Mouse (Mus musculus) midbrain, postnatal 0 days (tissue): ENCODE measurements at regions not wholly inside any gene's neighbourhood (a gene's known extent, or its start where the extent isn't known, plus 50 kb on each side); places are given as distances from the start of the nearest gene placed in this dataset.
A peak's percentile ranks its signal among the peaks of the same experiment; 100 is the strongest.

Experiments used
- ATAC-seq: fragments of 200-750 bp; cut with Nextera tagmentation; 2 replicates; pipeline ENCODE4 v1.8.0; 2017; ENCODE audit warnings: moderate number of reproducible peaks, mild to moderate bottlenecking, moderate TSS enrichment, moderate library complexity; ENCODE audit not compliant: low FRiP score
- DNase-seq: peaks from one replicate; pipeline ENCODE4 v3.0.0-alpha.2; 2015; ENCODE audit warnings: low spot score
- H3K27ac ChIP-seq: fragments of 300-500 bp; sonication (generic); 2 replicates; pipeline ENCODE4 v1.5.1; 2014; ENCODE audit warnings: low read depth, mild to moderate bottlenecking, low read length, mixed read lengths
- H3K27me3 ChIP-seq: fragments of 300-500 bp; sonication (generic); 2 replicates; pipeline ENCODE4 v1.6.1; 2014; ENCODE audit warnings: low read length, control low read depth, mixed read lengths; ENCODE audit not compliant: insufficient read depth
- H3K36me3 ChIP-seq: fragments of 300-500 bp; sonication (generic); 2 replicates; pipeline ENCODE4 v1.6.1; 2014; ENCODE audit warnings: low read length, control low read depth, mixed read lengths; ENCODE audit not compliant: insufficient read depth
- H3K4me1 ChIP-seq: fragments of 300-500 bp; sonication (generic); 2 replicates; pipeline ENCODE4 v1.6.1; 2014; ENCODE audit warnings: mild to moderate bottlenecking, control low read depth, antibody characterized with exemption, low read length, mixed read lengths; ENCODE audit not compliant: insufficient read depth
- H3K4me2 ChIP-seq: fragments of 300-500 bp; sonication (generic); 2 replicates; pipeline ENCODE4 v1.6.1; 2014; ENCODE audit warnings: low read depth, mild to moderate bottlenecking, low read length, mixed read lengths; ENCODE audit not compliant: poor library complexity, severe bottlenecking
- H3K4me3 ChIP-seq: fragments of 300-500 bp; sonication (generic); 2 replicates; pipeline ENCODE4 v1.5.1; 2014; ENCODE audit warnings: low read depth, mild to moderate bottlenecking, low read length, moderate library complexity
- H3K9ac ChIP-seq: fragments of 300-500 bp; sonication (generic); replicated peaks from 2 replicates; pipeline ENCODE4 v1.6.1; 2014; ENCODE audit warnings: mild to moderate bottlenecking, low read length, moderate library complexity, mixed read lengths; ENCODE audit not compliant: poor library complexity, severe bottlenecking
- H3K9me3 ChIP-seq: fragments of 300-500 bp; sonication (generic); 2 replicates; pipeline ENCODE4 v1.6.1; 2016; ENCODE audit warnings: low read length, control low read depth
- CTCF ChIP-seq: IDR thresholded peaks from 2 replicates; pipeline ENCODE4 v1.5.1; 2016; ENCODE audit warnings: antibody characterized with exemption, mild to moderate bottlenecking
- WGBS: fragments of 180-500 bp; shearing (Covaris S2); extraction: QIAGEN DNeasy Blood & Tissue Kit; methylation state at CpG from one replicate; pipeline ENCODE4 v1.1.7; 2014; 5-methylcytosine and 5-hydroxymethylcytosine counted together

DNA sequence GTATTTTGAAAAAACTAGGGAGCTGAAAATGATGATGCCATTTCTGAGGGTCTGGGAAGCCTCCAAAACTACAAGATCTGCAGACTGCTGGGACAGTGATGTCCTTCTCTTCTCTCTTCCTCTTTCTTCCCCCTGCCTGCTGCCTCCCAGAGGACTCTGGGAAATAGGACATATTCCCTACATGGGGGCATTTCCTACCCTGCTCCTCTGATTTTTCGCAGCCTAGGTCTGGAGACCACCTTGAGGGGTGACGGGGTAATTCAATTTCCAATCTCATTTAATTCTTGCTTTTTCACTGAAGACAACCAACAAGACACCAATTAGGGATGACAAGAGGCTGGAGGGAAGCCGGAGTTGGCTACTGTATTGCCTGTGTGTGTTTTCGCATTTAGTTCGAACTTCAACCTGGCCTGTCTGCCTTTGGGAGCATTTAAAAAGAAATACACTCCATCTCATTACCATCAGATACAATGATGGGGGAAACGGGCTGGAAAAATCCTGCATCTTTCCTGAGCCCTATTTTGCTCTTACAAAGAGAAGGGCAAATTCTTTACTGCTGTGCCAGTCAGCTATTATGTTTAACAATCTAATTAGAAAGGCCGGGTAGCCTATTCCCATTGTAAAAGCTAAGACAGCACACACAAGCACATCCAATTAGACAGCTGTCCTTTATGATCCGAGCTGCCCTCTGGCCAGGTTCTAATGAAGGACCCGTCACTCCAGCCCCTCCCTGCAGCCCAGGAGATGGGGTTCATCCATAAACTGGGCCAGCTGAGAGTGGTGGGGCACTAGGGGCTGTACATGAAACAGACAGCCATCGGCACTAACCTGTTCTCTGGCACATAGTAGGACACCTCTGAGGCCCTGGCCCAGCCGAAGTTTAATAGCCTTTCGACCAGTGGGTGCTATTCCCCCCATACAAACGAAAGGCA, 505.0 kb downstream of the 1700129C05Rik start:
- no peak overlapping the region for H3K4me2 ChIP-seq
- no peaks in the 10 kb centered on the region for H3K4me1 ChIP-seq
- H3K9me3 ChIP-seq = no peaks in the 10 kb centered on the region
- no peaks in the 10 kb centered on the region for H3K36me3 ChIP-seq
- DNase-seq (peak; percentile 5), ATAC-seq (0 out of 2 replicates have a peak, but pooled peaks have one; percentile 41)
- H3K27me3 ChIP-seq = no peaks in the 10 kb centered on the region
- H3K27ac ChIP-seq = no peak overlapping the region
- TF ChIP-seq CTCF = no peak
- whole genome bisulfite sequencing = 42% methylated on average over 13 of the region's 13 CpGs
- H3K9ac ChIP-seq = no peak overlapping the region
- no peak overlapping the region for H3K4me3 ChIP-seq

DNA sequence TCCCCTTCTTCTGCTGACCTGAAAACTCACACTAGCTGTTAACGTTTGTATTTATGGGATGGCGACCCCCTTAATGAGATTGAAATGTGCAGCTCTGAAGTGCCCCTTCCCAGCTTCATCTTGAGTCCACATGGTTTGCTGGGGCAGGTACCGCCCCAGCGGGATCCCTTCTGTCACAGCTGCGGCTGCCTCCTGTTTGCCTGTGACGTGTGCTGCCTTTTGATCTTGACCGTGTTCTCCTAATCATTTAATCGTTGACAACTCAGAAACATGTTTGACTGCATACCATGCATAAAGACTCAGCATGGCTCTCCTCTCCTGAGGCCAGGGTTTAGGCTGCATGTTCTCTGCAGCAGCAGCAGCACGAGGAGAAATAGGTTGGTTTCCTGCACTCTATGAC, 511.5 kb downstream of the 1700129C05Rik start:
- peak; percentile 14 for DNase-seq
- H3K9me3 ChIP-seq = no peaks in the 10 kb centered on the region
- H3K27me3 ChIP-seq = no peaks in the 10 kb centered on the region
- no peak for ATAC-seq
- no peak overlapping the region for H3K27ac ChIP-seq
- no peak overlapping the region for H3K4me3 ChIP-seq
- H3K36me3 ChIP-seq = no peaks in the 10 kb centered on the region
- H3K9ac ChIP-seq = no peak overlapping the region
- H3K4me1 ChIP-seq = no peaks in the 10 kb centered on the region
- no peak for TF ChIP-seq CTCF
- 22% methylated on average over 9 of the region's 9 CpGs for WGBS
- H3K4me2 ChIP-seq = no peak overlapping the region

GRCm38 (mm10) chr14:58628266-58628665, 514.4 kb downstream of the 1700129C05Rik start:
- Histone ChIP-seq H3K27ac (no peak overlapping the region), H3K4me3 (no peak overlapping the region), H3K27me3 (no peaks in the 10 kb centered on the region), H3K9me3 (no peaks in the 10 kb centered on the region), H3K9ac (no peak overlapping the region), H3K4me1 (no peaks in the 10 kb centered on the region), H3K4me2 (no peak overlapping the region), H3K36me3 (no peaks in the 10 kb centered on the region)
- DNase-seq (no peak), ATAC-seq (no peak)
- TF ChIP-seq CTCF = no peak
- 96% methylated on average over 2 of the region's 2 CpGs for WGBS

GRCm38 (mm10) chr14:58626506-58627256, 516.0 kb downstream of the 1700129C05Rik start:
- Histone ChIP-seq H3K9ac (no peak overlapping the region), H3K27me3 (no peaks in the 10 kb centered on the region), H3K36me3 (no peaks in the 10 kb centered on the region), H3K4me3 (no peak overlapping the region), H3K27ac (no peak overlapping the region), H3K4me2 (no peak overlapping the region), H3K4me1 (no peaks in the 10 kb centered on the region), H3K9me3 (no peaks in the 10 kb centered on the region)
- ATAC-seq (no peak), DNase-seq (no peak)
- no peak for TF ChIP-seq CTCF
- 85% methylated on average over 5 of the region's 5 CpGs for WGBS

DNA sequence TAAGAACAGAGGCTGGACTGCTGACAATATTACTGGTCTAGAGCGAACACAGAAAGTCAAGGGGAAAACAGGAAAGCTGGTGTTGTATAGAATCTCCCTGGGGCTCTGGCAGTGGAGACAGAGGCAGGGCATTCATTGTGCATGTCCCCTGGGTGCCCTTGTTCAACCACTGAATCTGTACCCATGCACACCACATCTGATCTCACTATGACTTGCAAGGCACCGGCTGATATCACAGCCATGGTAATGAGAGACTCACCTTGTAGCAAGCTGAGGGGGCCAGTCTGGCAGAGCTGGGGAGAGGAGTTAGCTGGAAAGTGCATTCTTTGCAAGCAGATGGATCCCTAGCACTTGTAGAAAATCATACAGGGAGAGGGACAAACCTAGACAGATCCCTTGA, 522.5 kb downstream of the 1700129C05Rik start:
- Histone ChIP-seq H3K9me3 (no peaks in the 10 kb centered on the region), H3K27ac (no peak overlapping the region), H3K4me3 (no peak overlapping the region), H3K36me3 (no peaks in the 10 kb centered on the region), H3K9ac (no peak overlapping the region), H3K27me3 (no peaks in the 10 kb centered on the region), H3K4me2 (no peak overlapping the region), H3K4me1 (no peaks in the 10 kb centered on the region)
- WGBS = 93% methylated on average over 2 of the region's 2 CpGs
- no peak for DNase-seq
- no peak for TF ChIP-seq CTCF
- ATAC-seq = no peak

- WGBS = 84% methylated on average over 10 of the region's 10 CpGs
- no peak overlapping the region for H3K9ac ChIP-seq
- DNase-seq (no peak), ATAC-seq (no peak)
- no peak overlapping the region for H3K4me3 ChIP-seq
- H3K9me3 ChIP-seq = no peaks in the 10 kb centered on the region
- H3K36me3 ChIP-seq = no peaks in the 10 kb centered on the region
- H3K27me3 ChIP-seq = no peaks in the 10 kb centered on the region
- no peak overlapping the region for H3K27ac ChIP-seq
- no peak for TF ChIP-seq CTCF
- no peak overlapping the region for H3K4me2 ChIP-seq
- no peaks in the 10 kb centered on the region for H3K4me1 ChIP-seq
Observed at GRCm38 (mm10) chr14:58617656-58618055, 525.0 kb downstream of the 1700129C05Rik start.
